Mouse (Mus musculus): ENCODE data around the gene Btc.

- TF ChIP-seq POLR2A (IDR thresholded peaks at IDR 0.05; ENCODE audit: low read depth, low read length) (no peak), CTCF (IDR thresholded peaks at IDR 0.05; ENCODE audit: borderline replicate concordance, insufficient read depth, low read length) (no peak)
Measured at GRCm38 (mm10) chr5:91436563-91436962, 33.8 kb upstream of the Btc start.
